In genomic region chr17:14140266-14140665, GRCm38 (mm10) we compare ENCODE assay signal across 22 mouse cellular contexts.
DNase-seq lines count a peak whose midpoint lies in the region.
"Had no signal": no experiment of that assay in that cellular context is flagged by ENCODE, and none has a peak within 500 bp of the region (broad histone marks: within the 10 kb centered on the region; RNA-seq: fewer than 3 reads in every experiment).

No protein-coding gene starts in this region.

- 72% methylated on average over 2 of the region's 2 CpGs for WGBS in hindbrain, embryonic 10.5 days

- H3K27ac ChIP-seq in hindbrain, embryonic 10.5 days = no peak overlapping the region
- H3K27ac ChIP-seq: embryonic facial prominence, embryonic 12.5 days; forebrain, embryonic 13.5 days; heart, embryonic 15.5 days; hindbrain, embryonic 15.5 days; macrophage; midbrain, embryonic 10.5 days had no signal

- no peaks in the 10 kb centered on the region for H3K9me3 ChIP-seq in hindbrain, embryonic 10.5 days
- H3K9me3 ChIP-seq: embryonic facial prominence, embryonic 12.5 days; forebrain, embryonic 13.5 days; heart, embryonic 15.5 days; hindbrain, embryonic 15.5 days; midbrain, embryonic 10.5 days had no signal

- no peaks in the 10 kb centered on the region for H3K36me3 ChIP-seq in hindbrain, embryonic 10.5 days
- H3K36me3 ChIP-seq: embryonic facial prominence, embryonic 12.5 days; heart, embryonic 15.5 days; hindbrain, embryonic 15.5 days; midbrain, embryonic 10.5 days had no signal

- peaks cover 15% of the 10 kb centered on the region for H3K4me1 ChIP-seq in hindbrain, embryonic 10.5 days (replicated peaks)
- H3K4me1 ChIP-seq: embryonic facial prominence, embryonic 12.5 days; heart, embryonic 15.5 days had no signal

- H3K4me3 ChIP-seq in hindbrain, embryonic 10.5 days = no peak overlapping the region
- H3K4me3 ChIP-seq: embryonic facial prominence, embryonic 12.5 days; forebrain, embryonic 13.5 days; heart, embryonic 15.5 days; hindbrain, embryonic 15.5 days; midbrain, embryonic 10.5 days had no signal

- DNase-seq in 416B (ENCODE audit: low read depth) (peak; percentile 63), NIH3T3 (ENCODE audit: low read depth) (peak; percentile 62), MN1 (ENCODE audit: low spot score) (no peak)
- DNase-seq in gonadal fat pad, adult 2 months (ENCODE audit: low read depth) = peak; percentile 93
- peak; percentile 9 for DNase-seq in lung, postnatal 14 days
- no peak for DNase-seq in frontal cortex, postnatal 25 days (ENCODE audit: low spot score in 2 of 2)
- DNase-seq in spleen, postnatal 36 days (ENCODE audit: low spot score in 2 of 2) = no peak
- DNase-seq in hindbrain, embryonic 10.5 days (ENCODE audit: low spot score) = no peak
- DNase-seq: cerebellum, adult 2 months; cerebellum, postnatal 25 days; gastrocnemius, postnatal 10 days; heart, postnatal 36 days; kidney, adult 8-10 months; kidney, postnatal 10 days; right cerebral cortex, postnatal 4 days had no signal

- H3K27me3 ChIP-seq in hindbrain, embryonic 10.5 days (ENCODE audit: insufficient read depth, poor library complexity, severe bottlenecking) = no peaks in the 10 kb centered on the region
- H3K27me3 ChIP-seq: embryonic facial prominence, embryonic 12.5 days; forebrain, embryonic 13.5 days; hindbrain, embryonic 15.5 days; Patski had no signal

Comparison
In these comparisons a context has a peak if more than half of its experiments do, and no peak if none do; other contexts are left out.
1. DNase-seq: peak in 416B (single experiment), NIH3T3 (single experiment), gonadal fat pad, adult 2 months (single experiment) and lung, postnatal 14 days (single experiment); none in frontal cortex, postnatal 25 days (0 of 2), spleen, postnatal 36 days (0 of 2), hindbrain, embryonic 10.5 days (single experiment) and MN1 (single experiment).